Mouse (Mus musculus): ENCODE data around the gene Tbx2.

DNA sequence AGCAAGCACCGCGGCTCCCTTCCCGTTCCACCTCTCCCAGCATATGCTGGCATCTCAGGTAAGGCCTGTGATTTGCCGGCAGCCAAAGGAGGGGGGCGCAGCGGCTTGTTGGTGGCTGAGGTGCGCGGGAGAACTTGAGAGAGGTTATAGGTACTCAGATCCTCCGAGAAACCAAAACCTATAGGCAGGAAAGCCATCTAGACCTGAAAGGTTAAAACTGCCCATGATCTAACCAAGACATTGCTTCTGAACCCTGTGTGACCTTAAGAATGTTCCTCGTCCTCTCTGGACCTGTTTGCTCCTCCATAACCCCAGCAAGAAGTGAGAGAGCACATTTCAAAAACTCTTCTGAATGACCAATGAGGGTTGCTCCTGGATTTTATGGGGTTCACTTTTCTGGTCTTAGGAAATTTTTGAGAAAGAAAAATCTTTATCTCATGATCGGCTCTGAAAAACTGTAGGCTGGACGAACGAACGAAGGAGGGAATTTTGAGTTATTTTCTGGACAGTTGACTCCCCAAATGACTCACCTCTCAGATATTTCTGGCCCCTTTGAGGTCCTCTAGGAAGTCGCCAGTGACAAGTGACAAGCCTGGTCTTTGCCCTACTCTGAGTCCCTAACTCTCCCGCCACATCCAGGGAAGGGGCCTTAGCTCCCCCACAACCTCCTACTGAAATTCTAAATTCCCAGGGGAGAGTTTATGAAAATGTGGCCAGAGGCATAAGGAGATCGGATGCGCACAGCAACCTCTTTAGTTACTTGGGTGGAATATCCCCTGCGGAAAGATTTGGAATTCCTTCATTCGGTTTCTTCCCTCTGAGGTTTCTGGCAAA lies 6.3 kb downstream of the Tbx2 start:
- TF ChIP-seq CTCF (IDR thresholded peaks at IDR 0.05; ENCODE audit: borderline replicate concordance, insufficient read depth, low read length) (no peak), POLR2A (IDR thresholded peaks at IDR 0.05; ENCODE audit: low read depth, low read length) (no peak)

All from embryonic fibroblast, embryonic 13.5 days (primary cell).